Mouse (Mus musculus) adrenal gland, adult 8-10 months (tissue): Measurements from ENCODE around the gene Flt3l. TPM values are rescaled to one million over a fixed set of nuclear protein-coding genes. Genes with fewer than 3 reads are reported as not detected.
"Not testable (repeated sequence)": the region's sequence is repeated elsewhere in the genome, so short reads cannot be mapped to it uniquely, and the experiment has no call there.

ENCODE experiments used
- DNase-seq: peaks from one replicate; pipeline ENCODE4 v3.0.0; 2022
- total RNA-seq, 4 experiments: library from RNA; stranded (reverse); gene quantifications; 2 replicates each; pipeline ENCODE4 v1.2.4; 2022

Gene Flt3l
- total RNA-seq, result 10 to 100 TPM; 20.4 to 56.7 (median 39.5) TPM

DNA sequence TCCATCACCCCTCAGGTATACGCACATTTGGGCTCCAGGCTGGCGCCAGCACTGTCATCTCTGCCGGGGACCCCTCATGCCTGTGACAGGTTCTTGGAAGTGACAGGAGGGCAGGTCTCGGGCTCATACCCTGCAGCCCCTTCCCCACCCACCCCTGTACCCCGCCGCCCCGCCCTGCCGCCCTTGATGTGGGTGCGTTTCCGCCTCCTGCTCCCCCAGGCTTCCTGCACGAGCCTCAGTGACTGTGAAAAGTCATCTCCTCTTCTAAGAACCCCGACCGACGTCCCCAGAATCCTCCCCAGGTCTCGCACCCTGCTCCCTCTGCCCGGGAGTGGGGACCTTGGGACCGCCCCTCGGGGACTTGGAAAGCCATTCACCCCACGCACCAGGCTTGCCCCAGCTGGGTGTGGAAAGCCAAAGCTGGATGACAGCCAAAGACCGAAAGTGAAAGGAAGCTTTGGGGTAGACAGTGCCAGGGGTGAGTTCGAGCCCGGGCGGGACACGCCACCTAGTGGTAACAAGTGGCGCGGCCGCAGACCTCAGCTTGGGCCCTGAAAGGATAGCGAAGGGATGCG, at the start of gene Flt3l, which contains the start of gene Gm45713:
TSS of gene Flt3l (minus strand) at position 440 of the 575 bp plus-strand sequence.
TSS of gene Gm45713 (minus strand) at position 239 of the 575 bp plus-strand sequence.
- DNase-seq, result peak; percentile 92

DNA sequence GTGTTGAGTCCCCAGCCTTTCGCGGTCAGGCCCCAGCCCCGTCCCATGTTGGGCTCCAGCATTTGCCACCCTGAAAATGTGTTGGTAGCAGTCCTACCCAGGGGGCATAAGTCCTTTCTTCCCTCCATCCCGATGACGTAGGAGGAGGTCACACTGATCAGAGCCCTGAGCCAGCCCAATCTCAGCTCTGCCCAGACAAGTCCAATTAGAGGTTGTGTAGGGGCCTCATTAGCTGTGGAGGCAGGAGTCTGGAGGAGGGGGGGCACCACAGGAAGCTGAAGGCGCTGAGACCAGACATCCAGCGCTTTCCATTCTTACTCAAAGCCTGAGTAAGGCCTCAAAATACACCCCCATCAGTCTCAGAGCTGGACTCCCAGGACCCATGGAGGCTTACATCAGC, 49.7 kb upstream of the Flt3l start:
- DNase-seq, result no peak

DNA sequence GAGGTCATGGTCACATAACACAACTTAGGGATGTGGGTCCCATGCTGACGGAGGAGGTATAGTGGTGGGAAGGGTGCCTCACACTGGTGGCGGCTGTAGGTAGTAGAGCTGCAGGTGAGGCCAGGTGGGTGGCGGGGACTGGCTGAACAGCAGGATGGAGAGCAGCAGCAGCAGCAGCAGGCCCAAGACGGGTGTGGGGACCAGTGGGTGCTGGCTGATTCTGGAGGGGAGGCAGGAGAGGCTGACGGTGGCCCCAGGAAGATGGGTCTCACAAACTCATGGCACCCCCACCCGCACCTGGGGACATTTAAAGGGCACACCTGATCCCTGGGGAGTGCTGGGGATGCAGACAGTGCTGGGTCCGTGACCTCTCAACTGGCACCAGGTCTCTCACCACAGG, 47.4 kb upstream of the Flt3l start:
- no peak for DNase-seq

DNA sequence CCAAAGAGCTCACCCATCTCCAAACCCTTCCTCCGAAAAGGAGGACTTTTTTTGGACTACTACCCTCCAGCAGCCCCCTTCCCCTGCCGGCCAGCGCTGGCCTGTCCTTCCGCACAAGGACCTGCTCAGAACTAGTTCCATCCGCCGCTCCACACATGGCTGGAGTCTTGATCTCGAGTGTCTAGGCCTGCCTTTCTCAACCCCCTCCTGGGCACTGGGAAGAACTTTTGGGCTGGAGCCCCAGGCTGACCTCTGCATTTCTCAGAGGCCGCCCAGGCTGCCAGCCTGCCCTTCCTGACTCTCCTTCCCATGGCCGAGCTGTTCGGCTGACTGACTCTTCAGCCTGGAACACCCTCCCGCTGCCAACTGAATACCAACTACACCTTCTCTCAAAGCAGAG, 46.4 kb upstream of the Flt3l start:
- no peak for DNase-seq

DNA sequence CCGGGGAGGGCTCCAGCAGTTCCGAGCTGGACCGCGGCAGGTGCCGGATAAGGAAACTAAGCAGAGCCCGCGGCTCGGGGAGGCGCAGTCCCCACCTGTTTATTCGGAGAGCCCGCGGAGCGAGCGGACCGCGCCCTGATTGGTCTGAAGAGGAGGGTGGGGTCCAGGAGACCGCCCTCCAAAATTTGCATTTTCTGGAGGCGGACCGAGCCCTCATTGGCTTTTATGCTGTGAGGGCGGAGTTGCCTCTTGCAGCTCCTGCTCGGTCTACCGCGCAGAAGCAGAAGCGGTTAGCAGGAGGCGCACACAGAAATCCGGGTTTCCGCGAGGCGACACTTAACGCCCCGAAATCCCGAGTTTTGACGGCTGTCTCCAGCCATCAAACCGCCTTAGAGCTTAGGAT, 46.0 kb upstream of the Flt3l start:
- peak; percentile 82 for DNase-seq

DNA sequence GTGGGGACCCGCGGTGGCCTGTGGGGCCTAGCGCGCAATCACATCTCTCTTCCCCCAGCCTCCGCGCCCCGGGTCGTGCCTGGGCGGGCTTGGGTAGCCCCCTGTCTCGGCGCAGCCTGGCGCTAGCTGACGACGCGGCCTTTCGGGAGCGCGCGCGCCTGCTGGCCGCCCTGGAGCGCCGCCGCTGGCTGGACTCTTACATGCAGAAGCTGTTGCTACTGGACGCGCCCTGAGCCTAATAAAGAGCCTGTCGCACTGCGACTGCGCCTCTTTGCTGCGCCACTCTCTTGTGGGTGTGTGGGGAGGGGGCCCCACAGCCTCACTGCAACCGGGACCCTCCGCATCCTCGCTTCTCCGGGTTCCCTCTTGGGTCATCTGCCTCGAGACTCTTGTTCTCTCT, 45.3 kb upstream of the Flt3l start:
- DNase-seq, result no peak

DNA sequence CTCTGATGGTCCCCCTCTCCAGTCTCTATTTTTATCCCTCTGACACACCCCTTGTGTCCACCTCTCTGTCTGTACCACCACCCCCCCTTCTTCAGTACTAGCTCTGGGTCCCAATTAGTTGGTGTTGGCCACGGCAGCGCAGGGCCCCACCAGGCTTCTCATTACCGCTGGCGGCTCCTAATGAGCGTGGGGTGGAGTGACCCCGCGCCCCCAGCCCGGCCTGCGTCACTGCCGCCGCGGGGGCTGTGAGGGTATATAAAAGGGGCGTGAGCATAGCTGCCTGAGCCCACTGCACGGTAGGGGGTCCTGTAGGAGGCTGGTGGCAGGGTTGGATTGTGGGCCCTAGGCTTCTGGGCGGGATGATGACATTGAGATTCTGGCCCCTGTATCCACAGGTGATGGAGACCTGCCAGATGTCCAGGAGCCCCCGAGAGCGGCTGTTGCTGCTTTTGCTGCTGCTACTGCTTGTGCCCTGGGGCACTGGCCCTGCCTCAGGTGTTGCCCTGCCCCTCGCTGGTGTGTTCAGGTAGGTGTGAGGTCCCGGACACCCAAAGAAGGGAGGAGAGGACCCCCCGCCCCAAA, 44.8 kb upstream of the Flt3l start, which contains the start of gene Pth2:
TSS of gene Pth2 (plus strand) at position 100 of the 582 bp plus-strand sequence.
- DNase-seq, result no peak

DNA sequence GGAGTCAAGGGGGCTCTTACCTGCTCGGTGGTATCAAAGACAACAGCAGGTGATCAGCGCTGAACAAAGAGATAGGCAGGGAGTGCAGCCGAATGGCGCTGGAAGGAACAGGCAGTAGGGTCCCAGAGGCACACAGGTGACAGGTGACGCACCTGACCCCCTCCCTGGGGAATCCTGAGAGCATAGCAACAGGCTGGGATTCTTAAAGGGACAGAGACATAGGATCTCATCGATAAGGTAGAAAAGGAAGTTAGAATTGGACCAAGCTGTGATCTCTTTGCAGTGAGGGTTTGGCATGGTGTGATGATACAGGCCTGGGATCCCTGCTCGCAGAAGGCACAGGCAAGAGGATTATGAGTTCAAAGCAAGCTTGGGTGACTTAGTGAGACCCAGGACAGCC, 43.2 kb upstream of the Flt3l start, which contains the start of gene Gfy:
TSS of gene Gfy (minus strand) at position 101 of the 400 bp plus-strand sequence.
- no peak for DNase-seq

DNA sequence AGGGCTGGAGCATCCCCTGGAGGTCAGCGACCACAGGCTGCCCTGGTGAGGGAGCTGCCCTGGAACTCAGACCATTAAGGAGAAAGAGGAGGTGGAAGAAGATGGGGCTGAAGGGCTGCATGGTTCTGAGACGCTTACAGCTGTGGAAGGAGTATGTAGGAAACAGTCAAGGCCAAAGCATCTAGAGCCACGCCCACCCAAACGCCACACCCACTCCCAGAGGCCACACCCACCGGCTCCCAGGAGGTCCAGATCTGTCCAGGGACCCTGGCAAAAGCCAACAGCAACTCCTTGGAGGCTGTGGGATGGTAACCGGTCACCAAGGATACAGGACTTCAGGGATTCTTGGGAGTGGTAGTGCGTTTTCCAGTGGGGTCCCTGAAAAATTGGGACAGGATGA, 42.3 kb upstream of the Flt3l start:
- no peak for DNase-seq

DNA sequence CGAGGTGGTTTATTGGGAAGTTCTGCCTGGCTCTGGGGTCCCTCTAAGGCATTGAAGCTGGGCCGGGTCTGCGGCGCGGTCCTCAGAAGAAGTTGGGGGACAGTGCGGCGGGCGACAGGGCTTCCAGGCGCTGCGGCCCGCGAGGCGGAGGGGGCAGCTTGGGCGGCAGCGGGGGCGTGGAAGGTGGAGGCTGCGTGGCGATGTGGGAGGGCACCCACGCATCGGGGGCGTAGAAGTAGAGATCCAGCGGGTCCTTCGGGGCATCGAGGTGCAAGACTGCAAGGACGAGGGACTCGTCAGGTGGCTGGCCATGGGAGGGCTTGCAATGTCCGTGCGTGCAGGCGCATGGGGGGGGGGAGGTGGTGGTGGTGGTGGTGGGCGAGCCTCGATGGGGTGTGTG, 40.1 kb upstream of the Flt3l start:
- DNase-seq, result no peak

DNA sequence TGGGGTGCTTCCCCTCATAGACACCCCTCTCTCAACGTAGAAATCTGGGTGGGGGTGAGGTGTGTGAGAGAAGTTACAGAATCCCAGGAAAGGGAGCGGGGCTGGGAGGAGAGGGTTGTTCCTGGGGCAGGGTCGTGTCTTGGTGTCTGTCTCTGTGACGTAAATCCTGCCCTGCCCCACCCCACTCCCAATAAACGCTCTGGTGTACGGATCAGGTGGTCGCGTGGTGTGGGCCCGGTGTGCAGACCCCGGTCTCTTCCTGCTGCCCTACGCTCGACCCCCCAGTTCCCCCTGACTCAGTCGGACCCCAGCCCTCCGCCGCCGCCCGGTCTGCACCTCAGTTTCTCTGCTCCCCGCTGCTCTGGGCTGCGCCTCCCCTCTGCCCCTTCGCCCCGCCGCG, 39.7 kb upstream of the Flt3l start:
- DNase-seq, result no peak

DNA sequence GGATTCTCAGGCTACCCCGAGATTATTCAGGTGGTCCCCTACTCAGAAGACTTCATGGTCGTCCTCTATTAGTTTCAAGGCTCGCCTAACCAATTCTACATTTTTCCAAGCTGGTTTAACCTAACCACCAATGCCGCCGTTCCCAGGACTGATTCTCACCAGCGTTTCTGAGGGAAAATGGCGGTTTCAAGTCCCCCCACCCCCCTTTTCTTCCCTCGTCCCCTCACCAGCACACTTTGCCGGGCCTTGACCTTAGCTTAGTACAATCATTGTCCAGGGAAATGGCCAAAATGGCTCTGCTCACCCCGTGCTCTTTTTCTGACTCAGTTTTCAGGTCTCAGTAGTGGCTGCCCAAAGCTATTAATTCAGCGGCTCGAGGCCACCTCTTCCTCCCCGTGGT, 39.2 kb upstream of the Flt3l start:
- no peak for DNase-seq

DNA sequence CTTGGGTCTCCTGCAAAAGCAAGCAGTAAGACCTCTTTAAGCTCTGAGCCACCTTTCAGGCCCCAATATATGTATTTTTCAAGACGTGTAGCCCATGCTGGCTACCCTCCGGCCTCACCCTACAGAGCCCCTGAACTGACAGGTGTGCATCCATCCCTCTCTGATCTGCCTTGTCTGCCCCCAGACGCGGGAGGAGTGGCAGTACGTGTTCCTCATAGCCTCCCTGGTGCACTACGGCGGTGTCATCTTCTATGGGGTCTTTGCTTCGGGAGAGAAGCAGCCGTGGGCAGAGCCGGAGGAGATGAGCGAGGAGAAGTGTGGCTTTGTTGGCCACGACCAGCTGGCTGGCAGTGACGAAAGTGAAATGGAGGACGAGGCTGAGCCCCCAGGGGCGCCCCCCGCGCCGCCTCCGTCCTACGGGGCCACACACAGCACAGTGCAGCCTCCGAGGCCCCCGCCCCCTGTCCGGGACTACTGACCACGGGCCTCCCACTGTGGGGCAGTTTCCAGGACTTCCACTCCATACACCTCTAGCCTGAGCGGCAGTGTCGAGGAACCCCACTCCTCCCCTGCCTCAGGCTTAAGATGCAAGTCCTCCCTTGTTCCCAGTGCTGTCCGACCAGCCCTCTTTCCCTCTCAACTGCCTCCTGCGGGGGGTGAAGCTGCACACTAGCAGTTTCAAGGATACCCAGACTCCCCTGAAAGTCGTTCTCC, 38.5 kb upstream of the Flt3l start:
- no peak for DNase-seq

DNA sequence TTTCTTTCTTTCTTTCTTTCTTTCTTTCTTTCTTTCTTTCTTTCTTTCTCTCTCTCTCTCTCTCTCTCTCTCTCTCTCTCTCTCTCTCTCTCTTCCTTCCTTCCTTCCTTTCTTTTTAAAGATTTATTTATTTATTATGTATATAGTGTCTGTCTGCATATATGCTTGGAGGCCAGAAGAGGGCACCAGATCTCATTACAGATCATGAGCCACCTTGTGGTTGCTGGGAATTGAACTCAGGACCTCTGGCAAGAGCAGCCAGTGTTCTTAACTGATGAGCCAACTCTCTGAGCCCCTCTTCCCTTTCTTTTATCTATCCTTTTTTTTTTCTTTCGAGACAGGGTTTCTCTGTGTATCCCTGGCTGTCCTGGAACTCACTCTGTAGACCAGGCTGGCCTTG, 37.5 kb upstream of the Flt3l start:
- DNase-seq, result not testable (repeated sequence)

DNA sequence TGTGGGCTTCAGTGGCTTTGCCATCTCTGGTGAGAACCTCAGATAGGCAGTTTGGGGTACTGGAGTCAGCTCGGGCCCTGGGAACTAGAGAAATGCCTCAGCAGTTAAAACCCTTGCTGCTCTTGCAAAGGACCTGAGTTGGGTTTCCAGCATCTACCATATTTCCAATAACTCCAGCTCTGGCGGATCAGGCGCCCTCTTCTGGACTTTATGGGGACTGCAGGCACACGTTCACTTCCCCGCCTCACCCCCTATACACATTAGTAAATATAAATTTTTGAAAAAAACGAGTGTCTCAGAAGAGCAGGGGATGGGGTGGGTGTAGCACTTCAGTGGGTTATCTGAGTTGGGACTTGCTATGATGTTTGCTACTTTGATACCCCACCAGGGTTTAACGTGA, 36.7 kb upstream of the Flt3l start:
- DNase-seq, result no peak

DNA sequence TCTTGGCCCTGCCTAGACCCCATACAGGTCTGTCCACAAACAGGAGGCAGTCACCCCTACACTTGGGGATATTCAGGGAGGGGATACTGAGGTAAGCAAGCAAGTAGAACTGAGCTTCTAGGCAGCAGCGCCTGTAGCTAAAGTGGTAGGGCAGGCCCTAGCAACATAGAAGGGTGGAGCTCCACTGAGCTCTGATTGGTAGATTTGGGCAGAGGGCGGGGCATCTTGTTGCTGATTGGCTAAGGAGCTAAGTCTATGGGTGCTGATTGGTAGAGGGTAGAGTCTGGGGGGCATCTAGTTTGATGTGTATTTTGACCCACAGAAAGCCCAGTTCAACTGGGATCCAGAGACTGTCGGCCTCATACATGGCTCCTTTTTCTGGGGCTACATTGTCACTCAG, 33.3 kb upstream of the Flt3l start:
- no peak for DNase-seq

DNA sequence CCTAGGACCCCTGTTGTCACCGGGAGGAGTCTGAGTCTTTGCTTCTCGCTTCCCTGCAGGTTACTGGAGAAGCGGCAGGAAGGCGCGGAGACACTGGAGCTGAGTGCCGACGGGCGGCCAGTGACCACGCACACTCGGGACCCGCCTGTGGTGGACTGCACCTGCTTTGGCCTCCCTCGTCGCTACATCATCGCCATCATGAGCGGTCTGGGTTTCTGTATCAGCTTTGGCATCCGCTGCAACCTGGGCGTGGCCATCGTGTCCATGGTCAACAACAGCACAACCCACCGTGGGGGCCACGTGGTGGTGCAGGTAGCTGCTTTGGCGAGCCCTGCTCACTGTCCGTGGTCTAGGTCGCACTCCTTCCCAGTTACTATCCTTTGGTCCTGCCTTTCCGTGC, 32.4 kb upstream of the Flt3l start:
- DNase-seq, result no peak

DNA sequence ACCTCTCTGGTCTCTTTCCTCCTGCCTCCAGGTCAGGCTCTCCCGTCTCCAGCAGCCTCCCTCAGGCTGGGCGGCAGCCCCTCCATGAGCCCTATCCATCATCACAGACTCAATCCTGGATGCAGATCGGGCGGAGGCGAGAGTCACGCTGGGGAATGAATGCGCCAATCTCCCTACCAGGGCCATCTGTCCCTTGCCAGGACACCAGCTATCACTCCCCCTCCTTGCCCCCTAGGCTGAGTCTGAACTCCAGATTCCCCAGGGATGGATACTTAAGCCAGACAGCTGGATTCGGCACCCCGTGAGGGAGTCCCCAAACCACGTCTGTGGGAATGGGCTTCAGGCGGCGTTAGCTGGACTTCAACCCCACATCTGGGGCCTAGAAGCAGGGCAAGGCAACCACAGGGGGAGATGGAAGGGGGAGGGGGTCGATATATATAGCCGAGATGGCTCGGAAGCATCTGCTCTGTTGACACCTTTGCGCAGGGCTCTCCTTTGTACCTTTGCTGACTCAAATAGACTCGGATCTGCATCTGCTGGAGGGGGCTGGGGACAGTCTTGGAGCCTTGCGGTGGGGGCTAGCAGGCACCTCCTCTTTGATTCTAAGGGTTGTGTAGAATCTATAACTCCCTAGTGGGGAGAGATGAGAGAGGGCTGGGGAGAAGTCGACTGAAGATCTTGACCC, 31.7 kb upstream of the Flt3l start:
- no peak for DNase-seq

DNA sequence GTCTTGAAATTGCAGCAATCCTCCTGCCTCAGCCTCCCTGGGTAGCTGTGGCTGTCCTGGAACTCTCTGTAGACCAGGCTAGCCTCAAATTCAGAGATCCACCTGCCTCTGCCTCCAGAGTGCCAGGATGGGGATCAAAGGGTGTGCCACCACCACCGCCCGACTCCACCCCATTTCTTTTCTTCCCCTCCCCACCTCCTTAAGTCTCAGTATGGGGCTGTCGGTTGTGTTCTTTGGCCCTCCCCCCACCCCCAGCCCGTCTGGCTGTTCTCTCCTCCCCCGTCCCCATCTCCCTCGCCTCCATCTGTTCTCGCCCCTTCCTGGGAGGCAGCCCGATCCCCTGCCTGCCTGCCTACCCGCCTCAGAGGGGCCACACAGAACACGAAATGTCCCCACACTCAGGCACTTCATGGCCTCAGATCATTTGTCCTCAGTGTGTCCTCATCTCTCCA, 30.7 kb upstream of the Flt3l start:
- DNase-seq, result no peak

DNA sequence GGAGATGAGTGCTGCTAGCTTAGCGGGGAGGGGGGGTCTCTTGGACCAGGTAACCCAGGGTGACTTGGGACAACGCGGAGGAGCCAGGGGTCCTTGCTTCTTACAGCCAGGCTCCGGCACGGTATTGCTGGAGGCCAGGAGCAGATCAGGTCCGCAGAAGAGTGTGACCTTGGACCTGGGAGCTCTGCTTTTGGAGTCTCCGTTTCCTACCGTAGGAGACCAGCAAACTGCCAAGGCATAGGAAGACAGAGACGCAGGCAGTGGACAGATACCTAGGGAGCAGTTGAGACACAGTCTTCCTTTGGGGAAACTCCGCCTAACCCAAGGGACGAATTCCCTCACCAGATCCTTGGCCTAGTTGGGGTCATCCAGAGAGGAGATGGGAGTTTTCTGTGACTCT, 29.5 kb upstream of the Flt3l start:
- DNase-seq, result no peak

DNA sequence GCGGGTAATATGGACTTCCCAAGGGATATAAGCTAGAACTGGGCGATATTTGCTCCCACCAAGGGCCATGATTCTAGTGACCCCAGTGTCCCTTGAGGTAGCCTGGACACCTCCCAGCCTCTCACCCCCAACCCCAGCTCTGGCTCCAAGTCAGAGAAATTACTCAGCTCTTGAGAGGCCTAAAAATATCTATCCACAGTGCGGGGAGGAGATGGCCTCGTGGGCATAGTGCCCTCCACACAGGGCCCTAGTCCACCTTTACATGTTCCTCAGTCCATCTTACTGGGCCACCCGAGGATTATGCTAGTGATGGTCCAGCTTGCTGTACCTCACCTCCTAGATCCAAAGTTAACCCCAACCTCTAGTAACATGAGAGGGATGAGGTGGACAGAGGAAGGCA, 28.6 kb upstream of the Flt3l start:
- no peak for DNase-seq

DNA sequence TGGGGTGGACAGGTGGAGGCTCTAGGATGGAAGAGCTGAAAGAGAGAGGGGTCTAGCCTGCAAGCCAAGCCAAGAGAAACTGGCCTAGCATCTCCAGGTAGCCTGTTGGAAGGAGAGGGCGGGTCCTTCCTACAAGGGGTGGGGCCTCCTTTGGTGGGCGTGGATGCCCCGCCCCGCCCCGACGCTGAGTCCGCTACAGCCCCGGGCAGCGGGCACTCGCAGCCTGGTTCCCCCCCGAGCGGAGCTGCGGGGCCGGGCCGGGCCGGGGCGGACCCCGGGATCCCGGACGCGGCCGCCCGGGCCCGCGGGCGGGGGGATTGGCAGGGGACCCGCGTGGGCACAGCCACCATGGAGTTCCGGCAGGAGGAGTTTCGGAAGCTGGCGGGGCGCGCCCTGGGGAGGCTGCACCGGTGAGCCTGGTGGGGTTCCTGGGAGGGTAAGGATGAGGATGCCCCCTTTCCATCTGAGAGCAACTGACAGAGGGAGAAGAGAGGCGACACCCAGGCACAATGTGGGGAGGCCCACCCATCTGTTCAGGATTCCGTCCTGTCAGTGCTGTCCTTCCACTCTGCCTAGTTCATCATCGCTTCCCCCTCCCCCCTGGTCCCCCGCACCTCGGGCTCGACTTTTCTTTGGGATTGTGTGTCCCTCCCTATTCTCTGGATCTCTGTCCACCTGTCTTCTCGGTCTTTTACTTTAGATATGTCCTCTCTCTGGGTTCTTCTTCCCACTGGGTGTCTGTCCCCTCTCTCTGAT, 27.7 kb upstream of the Flt3l start, which contains the start of gene Slc17a7:
TSS of gene Slc17a7 (plus strand) at position 215 of the 756 bp plus-strand sequence.
- DNase-seq, result no peak
